Mouse (Mus musculus): ENCODE results near the gene Lgals7. TPM values are rescaled to one million over a fixed set of nuclear protein-coding genes. Genes with fewer than 3 reads are reported as not detected.

The Lgals7 gene
- not detected in 3 replicates for total RNA-seq (2017)

GRCm38 (mm10) chr7:28863540-28863939 is at the start of gene Lgals7:
TSS of gene Lgals7 (plus strand) at chr7:28863853.
- ATAC-seq (replicated peaks; ENCODE audit: insufficient number of reproducible peaks, low FRiP score, low TSS enrichment, poor library complexity, severe bottlenecking) = no peak

- no peak for ATAC-seq (replicated peaks; ENCODE audit: insufficient number of reproducible peaks, low FRiP score, low TSS enrichment, poor library complexity, severe bottlenecking)
These were observed 49.2 kb upstream of the Lgals7 start for GRCm38 (mm10) chr7:28814306-28815034.

GRCm38 (mm10) chr7:28815230-28815629 is 48.4 kb upstream of the Lgals7 start:
- no peak for ATAC-seq (replicated peaks; ENCODE audit: insufficient number of reproducible peaks, low FRiP score, low TSS enrichment, poor library complexity, severe bottlenecking)

GRCm38 (mm10) chr7:28816201-28816600 is 47.5 kb upstream of the Lgals7 start:
- 0 out of 2 replicates have a peak, but pooled peaks have one; percentile 4 for ATAC-seq (replicated peaks; ENCODE audit: insufficient number of reproducible peaks, low FRiP score, low TSS enrichment, poor library complexity, severe bottlenecking)

GRCm38 (mm10) chr7:28816920-28817319 is 46.7 kb upstream of the Lgals7 start:
- no peak for ATAC-seq (replicated peaks; ENCODE audit: insufficient number of reproducible peaks, low FRiP score, low TSS enrichment, poor library complexity, severe bottlenecking)

- ATAC-seq (replicated peaks; ENCODE audit: insufficient number of reproducible peaks, low FRiP score, low TSS enrichment, poor library complexity, severe bottlenecking) = no peak
These were observed 46.1 kb upstream of the Lgals7 start for GRCm38 (mm10) chr7:28817524-28817923.

GRCm38 (mm10) chr7:28817957-28818356 is 45.7 kb upstream of the Lgals7 start:
- ATAC-seq (replicated peaks; ENCODE audit: insufficient number of reproducible peaks, low FRiP score, low TSS enrichment, poor library complexity, severe bottlenecking) = no peak

- no peak for ATAC-seq (replicated peaks; ENCODE audit: insufficient number of reproducible peaks, low FRiP score, low TSS enrichment, poor library complexity, severe bottlenecking)
These were observed 45.2 kb upstream of the Lgals7 start for GRCm38 (mm10) chr7:28818436-28818835.

GRCm38 (mm10) chr7:28818861-28819452 is 44.7 kb upstream of the Lgals7 start:
- ATAC-seq (replicated peaks; ENCODE audit: insufficient number of reproducible peaks, low FRiP score, low TSS enrichment, poor library complexity, severe bottlenecking) = no peak

- no peak for ATAC-seq (replicated peaks; ENCODE audit: insufficient number of reproducible peaks, low FRiP score, low TSS enrichment, poor library complexity, severe bottlenecking)
These were observed 44.1 kb upstream of the Lgals7 start for GRCm38 (mm10) chr7:28819571-28819970.

- ATAC-seq (replicated peaks; ENCODE audit: insufficient number of reproducible peaks, low FRiP score, low TSS enrichment, poor library complexity, severe bottlenecking) = no peak
These were observed 43.0 kb upstream of the Lgals7 start for GRCm38 (mm10) chr7:28820358-28821260.

- no peak; the same call in 1 of the 2 replicates for ATAC-seq (replicated peaks; ENCODE audit: insufficient number of reproducible peaks, low FRiP score, low TSS enrichment, poor library complexity, severe bottlenecking)
These were observed 42.3 kb upstream of the Lgals7 start for GRCm38 (mm10) chr7:28821261-28821831.

GRCm38 (mm10) chr7:28822556-28822955 is 41.1 kb upstream of the Lgals7 start:
- ATAC-seq (replicated peaks; ENCODE audit: insufficient number of reproducible peaks, low FRiP score, low TSS enrichment, poor library complexity, severe bottlenecking) = no peak

- no peak for ATAC-seq (replicated peaks; ENCODE audit: insufficient number of reproducible peaks, low FRiP score, low TSS enrichment, poor library complexity, severe bottlenecking)
These were observed 40.4 kb upstream of the Lgals7 start for GRCm38 (mm10) chr7:28822993-28823903.

- no peak for ATAC-seq (replicated peaks; ENCODE audit: insufficient number of reproducible peaks, low FRiP score, low TSS enrichment, poor library complexity, severe bottlenecking)
These were observed 39.7 kb upstream of the Lgals7 start for GRCm38 (mm10) chr7:28823932-28824331.

GRCm38 (mm10) chr7:28824941-28825685 is 38.5 kb upstream of the Lgals7 start, which contains the start of gene Ech1:
TSS of gene Ech1 (plus strand) at chr7:28825217.
- ATAC-seq (replicated peaks; ENCODE audit: insufficient number of reproducible peaks, low FRiP score, low TSS enrichment, poor library complexity, severe bottlenecking) = peak; percentile 94

- no peak for ATAC-seq (replicated peaks; ENCODE audit: insufficient number of reproducible peaks, low FRiP score, low TSS enrichment, poor library complexity, severe bottlenecking)
These were observed 37.8 kb upstream of the Lgals7 start for GRCm38 (mm10) chr7:28825686-28826401.
